Mouse (Mus musculus): ENCODE data around the gene Mpzl2. TPM values are rescaled to one million over a fixed set of nuclear protein-coding genes. Genes with fewer than 3 reads are reported as not detected.

The Mpzl2 gene
- total and polyA plus RNA-seq, 3 experiments, result 0.08 to 0.39 TPM; not detected in 1

DNA sequence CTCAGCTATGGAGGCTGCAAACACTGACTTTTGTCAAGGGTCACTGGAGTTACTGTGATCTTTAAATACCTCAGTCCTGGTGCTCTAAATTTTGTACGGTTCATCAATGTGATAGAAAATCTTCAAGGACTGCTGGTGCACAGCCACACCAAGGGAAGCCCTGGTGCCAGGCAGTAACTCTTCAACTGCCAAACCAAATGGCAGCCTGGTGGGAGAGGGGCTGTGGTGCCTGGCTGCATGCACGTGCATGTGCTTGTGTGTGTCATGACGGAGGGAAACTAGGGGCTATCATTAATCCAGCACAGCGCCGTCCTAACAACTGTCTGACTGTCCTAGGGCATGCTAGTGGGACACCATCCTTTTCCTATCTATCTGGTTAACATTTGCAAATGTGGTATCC is 39.8 kb upstream of the Mpzl2 start:
- no peak for DNase-seq (ENCODE audit: low read depth, low spot score)
- H3K9ac ChIP-seq (ENCODE audit: control insufficient read depth, low read depth, low read length, poor library complexity, severe bottlenecking), result no peak overlapping the region
- H3K27me3 ChIP-seq (ENCODE audit: control insufficient read depth in 1 of 2, insufficient read depth in 2 of 2, low read length in 2 of 2), result peaks cover 1 to 2% of the 10 kb centered on the region in 2 experiments; a peak in 2 of 4 replicates

GRCm38 (mm10) chr9:45000249-45000648 is 39.4 kb upstream of the Mpzl2 start:
- peaks cover 0 to under 1% of the 10 kb centered on the region in 2 experiments; a peak in 3 of 4 replicates for H3K4me1 ChIP-seq (ENCODE audit: control insufficient read depth in 1 of 2, insufficient read depth in 2 of 2, low read length in 2 of 2)
- H3K27ac ChIP-seq (ENCODE audit: control insufficient read depth, low read depth, low read length), result no peak overlapping the region
- no peaks in the 10 kb centered on the region for H3K79me2 ChIP-seq (ENCODE audit: control insufficient read depth, insufficient read depth, low read length, poor library complexity)
- no peak for TF ChIP-seq USF1 (IDR thresholded peaks at IDR 0.05; ENCODE audit: low read depth, low read length)
- TF ChIP-seq MAFK (IDR thresholded peaks at IDR 0.05; ENCODE audit: borderline replicate concordance, low read depth, low read length), result no peak
- no peak overlapping the region for H3K4me3 ChIP-seq (ENCODE audit: control insufficient read depth in 1 of 2, insufficient read depth in 1 of 2, low read depth in 2 of 2, low read length in 2 of 2)
- peaks cover 1 to 2% of the 10 kb centered on the region in 2 experiments; a peak in 2 of 4 replicates for H3K27me3 ChIP-seq (ENCODE audit: control insufficient read depth in 1 of 2, insufficient read depth in 2 of 2, low read length in 2 of 2)
- DNase-seq (ENCODE audit: low read depth, low spot score), result no peak
- H3K9me3 ChIP-seq (replicated peaks; ENCODE audit: insufficient read depth, low read length), result no peaks in the 10 kb centered on the region
- H3K36me3 ChIP-seq (ENCODE audit: control insufficient read depth in 1 of 2, insufficient read depth in 2 of 2, low read length in 2 of 2), result peaks cover 0 to 2% of the 10 kb centered on the region in 2 experiments; a peak in 1 of 4 replicates
- H3K9ac ChIP-seq (ENCODE audit: control insufficient read depth, low read depth, low read length, poor library complexity, severe bottlenecking), result no peak overlapping the region

More for the DNA sequence above, 39.8 kb upstream of the Mpzl2 start:
- no peak for TF ChIP-seq ETS1 (IDR thresholded peaks at IDR 0.05; ENCODE audit: low read depth, low read length)
- TF ChIP-seq SMC3 (IDR thresholded peaks at IDR 0.05; ENCODE audit: low read depth, low read length), result no peak
- TF ChIP-seq TCF12 (IDR thresholded peaks at IDR 0.05; ENCODE audit: low read depth, low read length), result no peak
- no peak for TF ChIP-seq USF1 (IDR thresholded peaks at IDR 0.05; ENCODE audit: low read depth, low read length)
- TF ChIP-seq RAD21 (IDR thresholded peaks at IDR 0.05; ENCODE audit: low read depth, low read length), result no peak
- no peak for TF ChIP-seq MYB (IDR thresholded peaks at IDR 0.05; ENCODE audit: low read depth, low read length)
- TF ChIP-seq ZKSCAN1 (IDR thresholded peaks at IDR 0.05; ENCODE audit: low read depth, low read length), result no peak
- no peak for TF ChIP-seq MAX (IDR thresholded peaks at IDR 0.05; ENCODE audit: low read length)
- no peak for TF ChIP-seq MYC (IDR thresholded peaks at IDR 0.05; ENCODE audit: low read depth, low read length)
- no peak for TF ChIP-seq KAT2A (conservative IDR thresholded peaks at IDR 0.05; ENCODE audit: low read depth, low read length)
- H3K4me1 ChIP-seq (ENCODE audit: control insufficient read depth in 1 of 2, insufficient read depth in 2 of 2, low read length in 2 of 2), result peaks cover 4 to 6% of the 10 kb centered on the region in 2 experiments
- peaks cover 0 to 6% of the 10 kb centered on the region in 2 experiments; a peak in 2 of 4 replicates for H3K36me3 ChIP-seq (ENCODE audit: control insufficient read depth in 1 of 2, insufficient read depth in 2 of 2, low read length in 2 of 2)
- H3K27ac ChIP-seq (ENCODE audit: control insufficient read depth, low read depth, low read length), result no peak overlapping the region
- H3K4me3 ChIP-seq (ENCODE audit: control insufficient read depth in 1 of 2, insufficient read depth in 1 of 2, low read depth in 2 of 2, low read length in 2 of 2), result no peak overlapping the region
- no peaks in the 10 kb centered on the region for H3K79me2 ChIP-seq (ENCODE audit: control insufficient read depth, insufficient read depth, low read length, poor library complexity)
- H3K9me3 ChIP-seq (replicated peaks; ENCODE audit: insufficient read depth, low read length), result no peaks in the 10 kb centered on the region

DNA sequence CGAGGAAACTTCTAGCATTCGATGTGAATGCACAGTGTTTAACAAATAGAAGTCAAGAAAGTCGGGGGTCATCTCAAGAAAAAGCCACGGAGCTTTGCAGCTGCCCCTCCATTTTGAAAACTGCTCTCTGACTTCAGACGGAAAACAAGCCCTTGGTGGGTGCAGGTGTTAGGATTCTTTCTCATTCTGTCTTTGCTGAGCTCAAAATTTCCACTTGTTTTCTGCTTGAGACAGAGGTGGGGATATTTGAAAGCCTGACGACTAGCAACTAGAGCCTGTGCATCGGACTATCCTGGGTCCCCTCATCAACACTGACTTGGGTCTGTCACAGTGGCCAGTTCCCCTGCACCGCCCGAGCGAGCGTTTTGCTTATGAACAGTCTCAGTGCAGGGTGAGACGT is 32.2 kb upstream of the Mpzl2 start:
- Histone ChIP-seq H3K9ac (ENCODE audit: control insufficient read depth, low read depth, low read length, poor library complexity, severe bottlenecking) (no peak overlapping the region), H3K36me3 (ENCODE audit: control insufficient read depth in 1 of 2, insufficient read depth in 2 of 2, low read length in 2 of 2) (peaks cover 0 to 4% of the 10 kb centered on the region in 2 experiments; a peak in 2 of 4 replicates), H3K4me3 (ENCODE audit: control insufficient read depth in 1 of 2, insufficient read depth in 1 of 2, low read depth in 2 of 2, low read length in 2 of 2) (no peak overlapping the region), H3K9me3 (replicated peaks; ENCODE audit: insufficient read depth, low read length) (no peaks in the 10 kb centered on the region), H3K4me1 (ENCODE audit: control insufficient read depth in 1 of 2, insufficient read depth in 2 of 2, low read length in 2 of 2) (peaks cover 0 to 4% of the 10 kb centered on the region in 2 experiments; a peak in 1 of 4 replicates), H3K79me2 (ENCODE audit: control insufficient read depth, insufficient read depth, low read length, poor library complexity) (no peaks in the 10 kb centered on the region), H3K27ac (ENCODE audit: control insufficient read depth, low read depth, low read length) (no peak overlapping the region), H3K27me3 (ENCODE audit: control insufficient read depth in 1 of 2, insufficient read depth in 2 of 2, low read length in 2 of 2) (peaks cover 1 to 2% of the 10 kb centered on the region in 2 experiments; a peak in 2 of 4 replicates)
- DNase-seq (ENCODE audit: low read depth, low spot score), result no peak
- no peak for TF ChIP-seq GABPA (IDR thresholded peaks at IDR 0.05; ENCODE audit: low read depth, low read length)
- no peak for TF ChIP-seq JUND (IDR thresholded peaks at IDR 0.05; ENCODE audit: low read depth, low read length)
- TF ChIP-seq POLR2AphosphoS5 (IDR thresholded peaks at IDR 0.05; ENCODE audit: borderline replicate concordance, low read depth, low read length), result no peak
- no peak for TF ChIP-seq MAX (IDR thresholded peaks at IDR 0.05; ENCODE audit: low read length)
- no peak for TF ChIP-seq MEF2A (IDR thresholded peaks at IDR 0.05; ENCODE audit: extremely low read depth, insufficient replicate concordance, low read depth, low read length, poor library complexity, severe bottlenecking)
- TF ChIP-seq E2F4 (IDR thresholded peaks at IDR 0.05; ENCODE audit: borderline replicate concordance, low read depth, low read length), result no peak
- TF ChIP-seq HCFC1 (IDR thresholded peaks at IDR 0.05; ENCODE audit: low read depth, low read length), result no peak
- no peak for TF ChIP-seq RAD21 (IDR thresholded peaks at IDR 0.05; ENCODE audit: low read depth, low read length)
- no peak for TF ChIP-seq KAT2A (conservative IDR thresholded peaks at IDR 0.05; ENCODE audit: low read depth, low read length)
- no peak for TF ChIP-seq POLR2AphosphoS2 (IDR thresholded peaks at IDR 0.05; ENCODE audit: low read length)
- TF ChIP-seq RCOR1 (IDR thresholded peaks at IDR 0.05; ENCODE audit: low read depth, low read length), result no peak
- TF ChIP-seq SIN3A (IDR thresholded peaks at IDR 0.05; ENCODE audit: low read length), result no peak
- TF ChIP-seq ETS1 (IDR thresholded peaks at IDR 0.05; ENCODE audit: low read depth, low read length), result no peak
- no peak for TF ChIP-seq NRF1 (IDR thresholded peaks at IDR 0.05; ENCODE audit: insufficient read depth, low read depth, low read length, poor library complexity, severe bottlenecking)
- TF ChIP-seq MXI1 (IDR thresholded peaks at IDR 0.05; ENCODE audit: low read depth, low read length), result no peak
- no peak for TF ChIP-seq CTCF (IDR thresholded peaks at IDR 0.05 in 2 of 3, conservative IDR thresholded peaks at IDR 0.05 in 1 of 3; ENCODE audit: control insufficient read depth in 1 of 3, insufficient read depth in 1 of 3, low read depth in 2 of 3, low read length in 3 of 3, poor library complexity in 1 of 3, severe bottlenecking in 1 of 3)
